In the genomic region with DNA sequence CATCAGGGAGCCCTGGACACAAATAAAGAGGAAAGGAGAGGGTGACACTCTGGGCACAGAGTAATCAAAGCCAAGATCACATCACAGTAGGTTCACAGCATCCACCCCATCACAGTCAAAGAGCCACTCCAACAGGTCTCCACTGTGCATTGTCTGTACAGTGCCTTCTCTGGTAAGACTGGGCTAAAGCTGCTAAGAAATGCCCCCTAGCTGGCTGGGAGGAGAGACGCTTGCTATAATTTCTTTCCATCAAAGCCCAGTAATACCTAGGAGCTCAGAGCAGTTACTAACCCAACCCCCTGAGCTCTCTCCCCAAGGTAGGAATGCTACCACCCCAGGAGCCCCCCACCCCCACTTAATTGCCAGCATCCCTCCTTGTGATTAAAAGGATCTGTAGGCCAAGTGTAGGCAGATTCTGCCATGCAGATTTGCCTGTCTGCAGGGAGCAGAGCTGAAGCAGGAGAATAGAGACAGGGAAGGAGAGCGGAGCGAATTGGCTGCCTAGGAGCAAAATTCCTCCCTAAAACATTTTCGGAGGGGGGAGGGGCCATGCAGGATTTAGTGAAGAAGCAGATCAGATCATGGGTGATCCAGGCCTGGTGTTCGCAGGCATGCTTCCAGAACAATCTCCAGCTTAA, we compare ENCODE assay signal across 9 mouse cellular contexts. TPM values are rescaled to one million over a fixed set of nuclear protein-coding genes. Genes with fewer than 3 reads are reported as not detected.
A peak's percentile ranks its signal among the peaks of the same experiment; 100 is the strongest.
DNase-seq lines count a peak whose midpoint lies in the region; ATAC-seq and TF ChIP-seq lines count a peak whose summit lies in the region.
"Had no signal": no experiment of that assay in that cellular context is flagged by ENCODE, and none has a peak within 500 bp of the region (broad histone marks: within the 10 kb centered on the region; RNA-seq: fewer than 3 reads in every experiment).

No protein-coding gene starts in this region.

- intact Hi-C loops in gastrocnemius, adult 2 months (cut with DNase I), result no loop called here
- intact Hi-C loops in gastrocnemius, postnatal 14 days (cut with DNase I; ENCODE audit: low total_unique reads), result no loop called here

- H3K9ac ChIP-seq in limb, embryonic 11.5 days (ENCODE audit: low read length), result no peak overlapping the region
- H3K9ac ChIP-seq in stomach, embryonic 15.5 days, result no peak overlapping the region

- no peak overlapping the region for H3K4me3 ChIP-seq in gastrocnemius, adult 2 months
- H3K4me3 ChIP-seq in limb, embryonic 11.5 days (ENCODE audit: low read depth, low read length), result no peak overlapping the region
- H3K4me3 ChIP-seq in stomach, embryonic 15.5 days (replicated peaks), result no peak overlapping the region

- no peak for ATAC-seq in limb, embryonic 11.5 days (ENCODE audit: insufficient number of reproducible peaks, low FRiP score, low TSS enrichment, low read depth)
- no peak for ATAC-seq in stomach, embryonic 15.5 days (ENCODE audit: insufficient read depth, low FRiP score, low read depth)
- ATAC-seq in cerebellum, adult (ENCODE audit: insufficient number of reproducible peaks, low FRiP score, low TSS enrichment), result no peak

- WGBS in limb, embryonic 11.5 days, result 14% methylated on average over 5 of the region's 5 CpGs
- 39% methylated on average over 5 of the region's 5 CpGs for WGBS in stomach, embryonic 15.5 days

- peaks cover 15% of the 10 kb centered on the region for H3K4me1 ChIP-seq in limb, embryonic 11.5 days (ENCODE audit: control insufficient read depth, insufficient read depth, low read length)
- peaks cover 8% of the 10 kb centered on the region; the same call in 1 of the 2 replicates for H3K4me1 ChIP-seq in stomach, embryonic 15.5 days

- H3K27ac ChIP-seq in gastrocnemius, adult 2 months, result no peak overlapping the region
- no peak overlapping the region for H3K27ac ChIP-seq in limb, embryonic 11.5 days (replicated peaks; ENCODE audit: low read depth, low read length)
- H3K27ac ChIP-seq in stomach, embryonic 15.5 days, result no peak overlapping the region

- no peaks in the 10 kb centered on the region for H3K9me3 ChIP-seq in limb, embryonic 11.5 days (ENCODE audit: control insufficient read depth, low read length)
- no peaks in the 10 kb centered on the region for H3K9me3 ChIP-seq in stomach, embryonic 15.5 days

- peak overlapping the region; percentile 99 for H3K4me2 ChIP-seq in limb, embryonic 11.5 days (ENCODE audit: low read depth, severe bottlenecking)
- H3K4me2 ChIP-seq in stomach, embryonic 15.5 days, result 0 out of 2 replicates have a peak overlapping the region, but pooled peaks have one; percentile 19

- no peaks in the 10 kb centered on the region for H3K36me3 ChIP-seq in limb, embryonic 11.5 days (ENCODE audit: control insufficient read depth, insufficient read depth, low read length)
- no peaks in the 10 kb centered on the region for H3K36me3 ChIP-seq in stomach, embryonic 15.5 days

- peaks cover 35% of the 10 kb centered on the region for H3K27me3 ChIP-seq in limb, embryonic 11.5 days (ENCODE audit: control insufficient read depth, insufficient read depth, low read length)
- H3K27me3 ChIP-seq in stomach, embryonic 15.5 days (replicated peaks), result peaks cover 58% of the 10 kb centered on the region

- DNase-seq in gastrocnemius, adult 2 months, result no peak
- DNase-seq in gastrocnemius, postnatal 14 days, result no peak
- DNase-seq in lung, postnatal 10 days, result peak; percentile 33
- DNase-seq in lung, postnatal 4 days, result no peak
- DNase-seq in limb, embryonic 11.5 days (ENCODE audit: low spot score), result no peak
- DNase-seq in adipocyte (ENCODE audit: low spot score), result no peak
- DNase-seq: adrenal gland, adult 2 months had no signal

- peak; percentile 10; the same call in 1 of the 2 replicates for TF ChIP-seq CTCF in gastrocnemius, adult 2 months (IDR thresholded peaks at IDR 0.05)

RNA-seq across cellular contexts. Expression of a gene that starts 3.6 kb away (rescaled TPM):
- total RNA-seq in gastrocnemius, adult 2 months (2021), result 1 to 10 TPM; 1.4 to 4.6 TPM
- 1 to 10 TPM; 2.8 to 3.4 TPM for total RNA-seq in gastrocnemius, postnatal 14 days (2021)
- 4.1 and 4.5 TPM in 2 replicates for polyA plus RNA-seq in limb, embryonic 11.5 days (2014; fragmentation: Nextera tagmentation; extraction: Ambion mirVana)
- polyA plus RNA-seq in stomach, embryonic 15.5 days (2015; fragmentation: Nextera tagmentation; extraction: Ambion mirVana), result 2.2 and 2.3 TPM in 2 replicates
